Mouse (Mus musculus): ENCODE data around the gene Plcb2.
A peak's percentile ranks its signal among the peaks of the same experiment; 100 is the strongest.

Plcb2 gene

DNA sequence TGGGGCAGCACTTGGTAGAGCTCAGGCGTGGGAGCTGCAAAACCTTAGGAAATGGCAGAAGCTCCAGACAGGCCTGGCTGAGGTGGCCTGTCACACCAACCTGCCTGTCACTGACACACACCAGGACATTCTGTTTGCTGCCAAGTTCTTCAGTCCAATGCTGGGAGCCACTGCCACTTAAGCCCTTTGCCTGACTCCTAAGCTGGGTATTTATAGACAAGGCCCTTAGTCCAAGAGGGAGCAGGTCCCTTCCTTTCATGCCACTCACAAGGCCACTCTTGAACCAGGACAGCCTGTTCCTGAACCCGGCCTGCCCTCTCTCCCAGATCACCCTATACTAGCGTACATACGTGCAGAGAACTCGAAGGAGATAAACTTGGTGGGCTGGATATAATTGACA is 11.6 kb downstream of the Plcb2 start:
- no peak for DNase-seq (ENCODE audit: low read depth, low spot score)

DNA sequence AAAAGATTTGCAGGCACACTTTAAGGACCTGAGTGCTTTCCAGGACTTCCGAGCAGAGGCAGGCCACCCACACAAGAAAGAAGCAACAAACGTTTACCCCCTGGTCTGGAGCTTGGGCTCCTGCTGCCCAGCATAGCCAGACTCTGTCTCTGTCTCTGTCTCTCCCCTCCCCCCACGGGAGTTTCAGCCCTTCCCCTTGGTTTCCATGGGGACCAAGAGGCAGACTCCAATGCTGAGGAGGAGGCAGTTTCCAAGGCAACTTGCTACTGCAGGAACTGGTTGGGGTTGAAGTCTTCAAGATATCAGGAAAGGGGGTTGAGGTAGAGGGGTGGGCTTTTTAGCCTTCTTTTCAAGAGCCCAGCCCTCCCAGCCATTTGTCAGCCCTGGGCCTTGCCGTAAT is 14.0 kb downstream of the Plcb2 start:
- no peak for DNase-seq (ENCODE audit: low read depth, low spot score)

- no peak for DNase-seq (ENCODE audit: low read depth, low spot score)
Measured at GRCm38 (mm10) chr2:118713631-118714030, 14.6 kb downstream of the Plcb2 start.

- DNase-seq (ENCODE audit: low read depth, low spot score) = peak; percentile 38
Measured at GRCm38 (mm10) chr2:118711038-118711494, 17.2 kb downstream of the Plcb2 start.

DNA sequence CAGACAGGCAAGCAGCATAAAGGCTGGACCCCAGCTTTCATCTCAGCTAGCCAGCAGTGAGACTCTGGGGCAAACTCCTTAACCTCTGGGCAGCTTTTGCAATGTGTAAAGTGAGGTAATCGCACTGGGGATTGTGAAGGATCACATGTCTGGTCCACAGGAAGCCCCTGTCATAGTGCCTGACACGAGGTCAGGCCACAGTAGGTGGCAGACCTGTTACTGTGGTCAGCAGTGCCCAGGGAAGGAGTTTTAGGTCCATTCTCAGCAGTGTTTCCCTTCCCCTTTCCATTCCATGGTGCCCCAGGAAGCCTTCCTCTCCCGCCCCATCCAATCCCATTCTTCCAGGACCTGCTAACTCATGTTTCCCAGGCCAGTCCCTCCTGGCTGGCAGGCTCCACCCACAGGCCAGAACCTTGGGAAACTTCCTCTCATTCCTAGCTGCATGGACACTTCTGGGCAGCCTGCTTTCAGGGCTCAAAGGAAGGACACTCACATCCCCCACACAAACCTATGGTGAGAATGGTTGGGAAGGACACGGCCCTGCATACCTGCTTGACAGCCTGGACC is 18.5 kb downstream of the Plcb2 start:
- no peak for DNase-seq (ENCODE audit: low read depth, low spot score)

DNA sequence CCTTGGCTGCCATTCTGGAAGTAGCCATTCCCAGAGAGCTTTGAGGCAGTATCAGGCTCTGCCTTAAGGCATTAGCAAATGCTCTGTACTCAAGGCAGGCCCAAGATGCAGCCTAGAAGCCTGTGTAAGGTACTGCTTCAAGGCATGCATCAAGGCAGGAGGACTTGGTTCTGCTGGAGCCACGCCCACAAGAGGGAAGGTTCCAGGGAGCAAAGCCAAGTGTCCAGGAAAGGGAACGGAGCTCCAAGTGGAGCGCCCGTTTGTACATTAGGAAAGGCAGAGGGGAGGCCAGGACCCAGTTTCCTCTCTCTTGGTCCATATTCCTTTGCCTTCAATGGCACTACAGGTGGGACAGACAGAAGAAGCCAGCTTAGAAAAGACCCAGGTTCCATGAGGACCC is 19.8 kb downstream of the Plcb2 start:
- no peak for DNase-seq (ENCODE audit: low read depth, low spot score)

GRCm38 (mm10) chr2:118706436-118706835 is 21.8 kb downstream of the Plcb2 start:
- DNase-seq (ENCODE audit: low read depth, low spot score) = no peak

GRCm38 (mm10) chr2:118703913-118704730 is 24.1 kb downstream of the Plcb2 start, which contains the start of gene Ankrd63:
Gene Ankrd63, minus strand, starts transcription at chr2:118703963.
- DNase-seq (ENCODE audit: low read depth, low spot score) = peak; percentile 41

- DNase-seq (ENCODE audit: low read depth, low spot score) = peak; percentile 39
Measured at GRCm38 (mm10) chr2:118702883-118703761, 25.1 kb downstream of the Plcb2 start.

DNA sequence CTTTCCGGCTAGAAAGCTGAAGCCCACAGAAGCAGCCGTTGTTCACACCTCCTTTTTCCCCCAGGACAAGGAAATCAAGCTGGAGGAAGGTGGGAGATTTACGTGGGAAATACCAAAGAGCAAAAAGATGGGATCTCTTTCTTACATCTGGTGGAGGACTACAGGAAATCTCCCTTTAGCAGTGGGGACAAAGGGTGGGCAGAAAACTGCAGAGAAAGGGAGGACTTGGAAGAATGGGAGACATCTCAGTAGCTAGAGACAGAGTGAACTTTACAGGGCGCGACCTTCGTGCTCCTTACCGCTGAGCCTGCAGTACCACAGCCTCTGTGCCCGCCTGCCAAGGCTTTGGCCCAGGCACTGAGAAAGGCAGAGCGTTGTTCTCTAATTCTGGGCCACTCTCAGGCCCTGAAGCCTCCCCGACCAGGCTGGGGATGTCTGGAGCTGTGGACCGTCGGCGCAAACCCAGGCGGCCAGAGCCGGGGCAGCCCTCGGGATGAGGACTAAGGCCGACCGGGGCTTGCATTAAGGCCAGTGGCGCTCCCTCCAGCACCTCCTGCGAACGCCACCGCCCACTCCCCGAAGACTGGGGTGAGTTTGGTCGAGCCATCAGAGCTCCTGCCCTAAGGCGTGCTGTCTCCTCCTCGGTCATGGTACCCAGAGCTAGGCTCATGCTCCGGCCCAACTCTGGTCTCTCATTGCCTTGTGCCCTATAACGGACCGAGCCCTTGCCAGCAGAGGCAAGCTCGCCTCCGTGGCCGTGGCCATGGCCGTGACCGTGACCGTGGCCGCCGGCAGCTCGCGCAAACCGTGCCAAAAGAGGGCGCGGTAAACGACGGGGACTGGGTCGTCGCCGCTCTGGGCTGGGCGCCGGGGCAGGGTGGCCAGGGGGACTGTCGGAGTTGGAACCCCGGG is 26.0 kb downstream of the Plcb2 start:
- no peak for DNase-seq (ENCODE audit: low read depth, low spot score)

DNA sequence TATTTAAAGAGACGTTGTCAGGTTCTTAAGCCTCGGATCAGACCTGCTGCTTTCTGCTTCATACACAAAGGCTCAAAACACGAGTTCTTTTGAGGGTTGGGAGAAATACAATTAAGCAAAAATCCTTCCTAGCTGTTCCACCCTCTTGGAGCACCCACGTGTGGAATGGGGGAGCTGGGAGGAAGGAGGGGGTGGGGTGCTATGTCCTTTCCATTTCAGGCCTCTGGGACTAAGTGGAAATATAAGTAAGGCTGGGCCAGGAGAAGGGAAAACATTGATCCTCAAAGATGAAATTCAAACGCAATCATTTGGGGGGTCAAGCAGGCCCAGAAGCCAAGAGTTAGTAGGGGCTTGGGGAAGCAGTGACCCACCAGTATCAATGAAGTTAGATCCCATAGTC is 27.1 kb downstream of the Plcb2 start:
- DNase-seq (ENCODE audit: low read depth, low spot score) = no peak

GRCm38 (mm10) chr2:118700179-118701062 is 27.8 kb downstream of the Plcb2 start:
- peak; percentile 75 for DNase-seq (ENCODE audit: low read depth, low spot score)

- no peak for DNase-seq (ENCODE audit: low read depth, low spot score)
Measured at GRCm38 (mm10) chr2:118697955-118698354, 30.3 kb downstream of the Plcb2 start.

- no peak for DNase-seq (ENCODE audit: low read depth, low spot score)
Measured at GRCm38 (mm10) chr2:118697311-118697877, 30.8 kb downstream of the Plcb2 start.

DNA sequence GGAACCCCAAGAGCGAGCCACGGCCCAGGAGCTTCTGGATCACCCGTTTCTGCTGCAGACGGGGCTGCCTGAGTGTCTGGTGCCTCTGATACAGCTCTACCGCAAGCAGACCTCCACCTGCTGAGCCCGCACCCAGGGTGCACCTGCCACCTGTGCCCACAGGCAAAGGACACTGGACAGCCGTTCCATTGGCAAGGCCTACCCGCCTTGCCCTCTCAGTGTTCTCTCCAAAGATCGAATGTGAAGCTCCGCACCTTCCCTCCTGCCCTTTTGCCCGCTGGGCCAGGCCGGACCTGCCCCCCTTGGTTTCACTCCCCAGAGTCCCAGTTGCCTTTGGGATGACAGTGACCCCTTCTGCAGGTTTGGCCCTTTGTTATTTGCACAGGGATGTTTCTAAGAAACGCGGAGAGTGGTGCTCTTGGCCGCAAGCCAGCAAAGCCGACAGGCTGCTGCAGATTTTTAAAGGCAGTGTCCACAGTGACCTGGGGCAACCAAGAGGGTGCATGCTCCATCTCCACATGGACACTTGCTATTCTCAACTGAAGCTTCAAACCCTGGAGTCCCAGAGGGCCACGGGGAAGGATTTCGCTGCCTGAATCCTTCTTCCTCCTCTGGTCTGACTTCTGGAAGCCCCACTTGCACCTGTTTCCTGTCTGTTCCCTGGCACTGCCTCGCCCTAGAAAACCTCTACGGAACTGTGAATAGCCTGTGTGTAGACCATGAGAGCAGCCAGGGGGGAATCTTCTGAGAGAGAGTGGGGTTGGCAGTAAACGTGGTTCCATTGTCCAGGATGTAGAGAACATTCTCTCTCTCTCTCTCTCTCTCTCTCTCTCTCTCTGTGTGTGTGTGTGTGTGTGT is 31.6 kb downstream of the Plcb2 start:
- DNase-seq (ENCODE audit: low read depth, low spot score) = no peak

DNA sequence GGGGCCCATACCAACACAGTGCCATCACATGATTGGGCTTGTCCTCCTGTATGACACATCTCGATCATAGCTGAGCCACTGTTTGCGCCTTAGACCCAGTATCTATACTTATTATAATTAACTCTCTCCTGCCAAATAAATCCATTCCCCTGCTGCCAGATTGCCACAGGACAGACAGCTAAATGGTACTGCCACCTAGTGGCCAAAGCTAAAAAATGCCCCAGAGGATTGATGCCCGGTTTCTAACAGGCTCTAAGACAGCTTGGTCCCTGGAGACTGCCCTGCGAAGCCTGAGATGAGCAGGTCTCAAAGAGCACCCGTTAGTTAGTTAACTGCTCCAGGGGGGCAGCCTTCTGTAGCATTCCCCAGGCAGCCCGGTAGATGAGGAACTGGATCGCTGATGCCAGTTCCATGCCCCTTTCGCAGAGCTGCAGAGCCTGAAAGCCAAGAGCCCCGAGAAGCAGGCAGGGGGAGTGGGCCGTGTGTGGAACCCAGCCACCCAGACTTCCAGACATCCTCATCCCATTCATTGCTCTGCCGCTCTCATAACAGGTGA is 32.5 kb downstream of the Plcb2 start:
- DNase-seq (ENCODE audit: low read depth, low spot score) = peak; percentile 72

DNA sequence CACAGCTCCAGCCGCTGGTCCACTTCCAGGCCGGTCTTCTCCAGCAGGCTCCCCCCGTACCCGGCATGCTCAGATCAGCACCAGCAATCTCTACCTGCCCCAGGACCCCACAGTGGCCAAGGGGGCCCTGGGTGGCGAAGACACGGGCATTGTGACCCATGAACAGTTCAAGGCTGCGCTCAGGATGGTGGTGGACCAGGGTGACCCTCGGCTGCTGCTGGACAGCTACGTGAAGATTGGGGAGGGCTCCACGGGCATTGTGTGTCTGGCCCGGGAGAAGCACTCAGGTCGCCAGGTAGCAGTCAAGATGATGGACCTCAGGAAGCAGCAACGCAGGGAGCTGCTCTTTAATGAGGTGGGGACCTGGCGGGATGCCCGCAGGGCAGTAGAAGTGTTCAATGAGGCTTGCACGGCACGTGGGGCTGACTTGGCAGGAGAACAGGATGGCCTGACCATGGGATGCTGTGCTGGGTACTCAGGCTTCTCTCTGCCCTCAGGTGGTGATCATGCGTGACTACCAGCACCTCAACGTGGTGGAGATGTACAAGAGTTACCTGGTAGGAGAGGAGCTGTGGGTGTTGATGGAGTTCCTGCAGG is 34.8 kb downstream of the Plcb2 start:
- DNase-seq (ENCODE audit: low read depth, low spot score) = no peak

DNA sequence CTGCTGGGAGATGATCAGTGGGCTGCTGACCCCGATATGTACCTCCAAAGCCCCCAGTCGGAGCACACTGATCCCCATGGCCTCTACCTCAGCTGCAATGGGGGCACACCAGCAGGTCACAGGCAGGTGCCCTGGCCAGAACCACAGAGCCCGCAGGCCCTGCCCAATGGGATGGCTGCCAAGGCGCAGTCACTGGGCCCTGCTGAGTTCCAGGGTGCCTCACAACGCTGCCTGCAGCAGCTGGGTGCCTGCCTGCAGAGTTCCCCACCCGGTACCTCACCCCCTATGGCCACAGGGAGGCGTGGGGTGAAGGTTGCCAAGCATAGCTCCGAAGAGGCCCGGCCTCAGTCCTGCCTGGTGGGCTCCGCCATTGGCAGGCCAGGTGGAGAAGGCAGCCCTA is 38.4 kb downstream of the Plcb2 start:
- DNase-seq (ENCODE audit: low read depth, low spot score) = no peak

Data from CD4-positive helper T cell, adult 2 months (primary cell).